Mouse (Mus musculus): Measurements from ENCODE around the gene Eva1a.

Eva1a gene

DNA sequence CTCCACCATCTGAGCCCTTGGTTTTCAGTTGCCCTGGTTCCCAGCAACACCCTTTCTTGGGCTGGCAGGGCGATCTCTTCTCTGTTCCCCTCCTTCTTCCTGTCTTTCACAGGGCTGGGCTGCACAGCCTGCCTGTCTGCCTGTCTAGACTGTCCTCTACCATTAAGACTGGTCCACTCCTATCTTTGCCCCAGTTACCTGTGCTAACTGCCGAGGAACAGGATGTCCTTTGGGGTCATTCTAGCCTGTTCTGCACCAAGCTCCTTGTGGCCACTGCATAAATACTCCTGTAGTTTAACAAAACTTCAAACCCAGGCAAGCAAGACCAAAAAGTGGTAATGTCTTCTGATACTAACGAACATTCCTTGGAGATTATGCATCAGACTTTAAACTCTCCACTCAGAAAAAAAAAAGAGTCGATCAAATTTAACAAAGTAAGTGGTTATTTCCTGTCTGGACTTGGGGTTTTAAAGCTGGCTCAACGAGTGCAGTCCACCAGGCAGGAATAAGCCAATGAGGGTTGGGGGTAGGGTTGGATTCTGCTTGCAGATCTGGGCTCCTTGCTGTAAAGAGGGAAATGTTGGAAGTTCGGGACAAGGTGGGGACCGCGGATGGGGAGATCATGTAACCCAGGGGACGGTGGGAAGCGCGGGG is at the start of gene Eva1a:
TSS of gene Eva1a (plus strand) at position 210 of the 654 bp plus-strand sequence.
- no peak for DNase-seq

DNA sequence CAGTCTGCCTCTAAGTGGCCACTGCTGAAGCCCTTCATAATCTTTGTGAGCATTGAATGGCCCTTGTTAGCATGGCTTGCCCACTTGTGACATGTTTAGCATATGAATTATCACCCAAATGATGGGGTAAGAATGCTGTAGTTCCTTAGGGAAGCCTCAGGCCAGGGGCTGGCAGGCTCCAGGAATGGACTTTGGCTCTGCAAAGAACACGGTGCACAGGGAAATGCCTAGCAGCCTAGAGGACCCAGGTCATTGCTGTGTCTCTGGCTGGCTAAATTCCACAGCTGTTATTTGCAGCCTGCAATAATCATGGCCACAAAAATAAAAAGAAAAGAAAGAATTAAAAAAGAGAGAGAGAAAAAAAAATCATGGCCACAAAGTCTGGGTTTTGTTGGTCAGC is 28.5 kb upstream of the Eva1a start:
- peak; percentile 51 for DNase-seq

DNA sequence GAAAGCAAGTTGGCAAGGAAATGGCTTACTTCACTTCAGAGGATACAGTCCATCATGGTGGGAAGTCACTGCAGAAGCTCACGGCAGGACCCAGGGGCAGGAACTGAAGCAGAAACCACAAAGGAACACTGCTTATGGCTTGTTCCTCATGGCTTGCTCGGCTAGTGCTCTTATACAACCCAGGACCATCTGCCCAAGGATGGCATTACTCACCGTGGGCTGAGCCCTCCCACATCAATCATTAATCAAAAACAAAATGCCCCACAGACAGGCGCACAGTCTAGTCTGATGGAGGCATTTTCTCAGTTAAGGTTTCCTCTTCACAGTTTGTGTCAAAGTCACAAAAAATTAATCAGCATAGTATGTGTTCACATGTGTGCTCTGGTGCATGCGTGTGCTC is 19.8 kb upstream of the Eva1a start:
- DNase-seq, result no peak

DNA sequence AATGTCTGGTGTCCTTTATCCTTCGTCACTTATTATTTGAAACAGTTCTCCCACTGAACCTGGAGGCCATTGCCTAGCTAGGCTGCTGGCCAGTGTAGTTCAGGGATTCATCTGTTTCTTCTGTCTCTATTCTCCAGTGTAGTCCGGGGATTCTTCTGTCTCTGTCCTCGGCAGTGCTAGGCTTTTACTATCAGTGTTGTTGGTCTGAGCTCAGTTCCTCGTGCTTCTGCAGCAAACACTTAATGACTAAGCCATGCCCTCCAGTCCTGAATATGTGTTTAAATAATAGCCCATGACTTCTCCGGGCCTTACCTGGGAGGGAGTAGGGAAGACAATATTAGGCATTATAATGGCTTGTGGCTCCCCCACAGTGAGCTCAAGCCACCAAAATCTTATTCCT is 19.3 kb upstream of the Eva1a start:
- DNase-seq, result no peak

DNA sequence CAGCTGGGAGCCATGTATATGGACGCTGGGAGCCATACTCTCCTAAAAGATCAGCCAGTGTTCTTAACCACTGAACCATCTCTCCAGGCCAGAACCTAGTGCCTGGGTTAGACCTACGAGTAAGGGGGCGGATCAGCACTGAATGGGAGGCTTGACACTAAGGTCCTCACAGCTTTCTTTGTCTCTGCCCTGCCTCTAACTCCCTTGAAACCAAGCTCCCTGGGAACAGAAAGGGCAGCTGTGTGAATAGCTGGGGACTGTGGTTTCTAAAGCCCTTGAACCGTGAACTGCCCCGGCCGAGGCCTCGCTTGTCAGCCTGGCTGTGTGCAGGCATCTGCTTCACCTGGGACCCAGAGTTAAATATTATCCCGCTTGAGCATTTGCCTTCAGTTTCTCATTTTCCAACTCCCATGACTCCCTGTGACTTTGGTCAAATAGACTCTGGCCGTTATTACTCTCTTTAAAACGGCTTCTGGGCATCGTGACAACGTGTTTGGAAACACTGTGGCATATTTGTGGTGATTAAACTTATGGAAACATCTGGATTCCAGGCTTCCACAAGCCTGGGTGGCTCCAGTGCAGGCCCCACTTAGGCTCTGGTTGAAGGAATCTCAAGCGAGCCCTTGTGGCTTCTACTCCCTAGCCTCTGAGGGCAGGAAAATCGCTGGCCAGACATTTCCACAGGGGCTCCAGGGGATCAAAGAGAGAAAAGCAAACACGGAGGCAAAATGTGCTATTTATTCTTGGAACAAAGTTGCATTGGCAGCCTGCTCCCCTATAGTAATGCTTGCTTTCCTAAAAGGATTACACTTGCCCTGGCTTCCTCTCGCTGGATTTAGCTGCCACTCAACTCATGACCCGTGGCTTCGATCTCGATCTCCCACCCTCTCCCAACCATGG is 11.0 kb upstream of the Eva1a start:
- DNase-seq, result peak; percentile 81

DNA sequence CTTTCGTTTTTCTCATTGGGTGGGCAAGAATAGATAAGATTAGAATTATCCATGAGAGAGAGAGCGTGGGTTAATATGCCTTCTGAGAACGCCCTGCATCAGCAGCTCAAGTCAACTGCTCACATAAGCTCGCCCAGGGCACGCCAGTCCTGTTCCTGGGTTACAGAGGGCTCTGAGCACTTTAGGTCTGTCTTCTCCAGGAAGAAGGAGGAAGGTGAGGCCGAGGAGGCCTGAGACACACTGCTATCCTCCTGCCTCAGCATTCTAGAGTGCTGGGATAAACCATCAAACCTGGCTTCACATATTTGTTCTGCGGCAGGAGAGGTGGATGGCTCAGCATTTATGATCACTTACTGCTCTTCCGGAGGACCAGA is 10.3 kb upstream of the Eva1a start:
- no peak for DNase-seq

DNA sequence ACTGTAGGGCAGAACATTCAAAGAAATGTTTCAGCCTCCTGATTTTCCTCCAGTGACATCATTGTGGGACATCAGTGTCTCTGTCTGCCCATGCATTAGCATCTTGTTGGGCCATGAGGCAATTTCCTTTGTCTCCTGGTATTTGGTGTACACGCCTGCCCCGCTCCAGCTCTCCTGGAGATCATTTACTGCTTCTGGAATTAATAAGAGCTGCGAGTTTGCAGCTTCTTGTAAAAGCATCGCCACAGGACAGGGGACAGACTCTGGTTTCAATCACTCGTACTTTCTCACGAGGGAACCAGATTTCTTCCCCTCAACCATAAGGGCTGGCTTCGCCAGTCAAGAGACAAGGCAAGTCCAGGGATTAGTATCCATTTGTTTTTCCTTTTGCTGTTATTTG is 3.6 kb upstream of the Eva1a start:
- DNase-seq, result no peak

DNA sequence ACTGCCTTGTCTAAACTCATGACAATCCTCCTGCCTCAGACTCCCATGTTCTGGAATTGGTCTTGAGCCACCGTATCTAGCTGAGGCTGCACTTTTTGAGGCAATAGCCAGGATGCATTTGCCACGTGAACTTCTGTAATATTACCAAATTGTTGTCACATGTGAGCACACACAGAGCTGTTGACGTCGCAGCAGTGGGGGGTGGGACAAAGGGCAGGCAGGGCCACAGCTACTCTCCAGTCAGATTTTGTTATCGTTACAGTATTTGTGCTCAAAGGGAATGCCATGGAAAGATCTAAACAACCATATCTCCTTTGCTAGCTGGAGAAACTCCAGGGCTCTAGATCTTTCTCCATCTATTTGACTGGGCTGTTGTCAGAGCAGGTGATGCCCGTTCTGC is 1.6 kb upstream of the Eva1a start:
- no peak for DNase-seq

DNA sequence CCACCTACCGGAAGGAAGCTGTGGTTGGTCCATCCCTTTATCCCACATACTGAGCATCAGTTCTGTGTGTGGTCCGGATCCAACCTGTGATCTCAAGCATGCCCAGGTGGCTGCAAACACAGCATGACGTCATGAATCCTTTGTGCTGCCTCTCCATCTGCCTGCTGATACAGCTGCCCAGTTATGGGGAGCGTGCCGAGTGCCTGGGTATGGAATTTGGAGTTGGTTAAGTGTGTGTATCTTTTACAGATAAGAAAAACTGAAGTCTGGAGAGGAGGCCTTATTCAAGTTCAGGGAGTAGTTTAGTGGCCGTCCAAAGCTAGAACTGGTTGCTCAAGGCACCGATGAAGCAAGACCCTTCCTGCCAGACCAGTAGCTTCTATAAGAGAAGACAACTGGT is 875 bp upstream of the Eva1a start:
- no peak for DNase-seq

DNA sequence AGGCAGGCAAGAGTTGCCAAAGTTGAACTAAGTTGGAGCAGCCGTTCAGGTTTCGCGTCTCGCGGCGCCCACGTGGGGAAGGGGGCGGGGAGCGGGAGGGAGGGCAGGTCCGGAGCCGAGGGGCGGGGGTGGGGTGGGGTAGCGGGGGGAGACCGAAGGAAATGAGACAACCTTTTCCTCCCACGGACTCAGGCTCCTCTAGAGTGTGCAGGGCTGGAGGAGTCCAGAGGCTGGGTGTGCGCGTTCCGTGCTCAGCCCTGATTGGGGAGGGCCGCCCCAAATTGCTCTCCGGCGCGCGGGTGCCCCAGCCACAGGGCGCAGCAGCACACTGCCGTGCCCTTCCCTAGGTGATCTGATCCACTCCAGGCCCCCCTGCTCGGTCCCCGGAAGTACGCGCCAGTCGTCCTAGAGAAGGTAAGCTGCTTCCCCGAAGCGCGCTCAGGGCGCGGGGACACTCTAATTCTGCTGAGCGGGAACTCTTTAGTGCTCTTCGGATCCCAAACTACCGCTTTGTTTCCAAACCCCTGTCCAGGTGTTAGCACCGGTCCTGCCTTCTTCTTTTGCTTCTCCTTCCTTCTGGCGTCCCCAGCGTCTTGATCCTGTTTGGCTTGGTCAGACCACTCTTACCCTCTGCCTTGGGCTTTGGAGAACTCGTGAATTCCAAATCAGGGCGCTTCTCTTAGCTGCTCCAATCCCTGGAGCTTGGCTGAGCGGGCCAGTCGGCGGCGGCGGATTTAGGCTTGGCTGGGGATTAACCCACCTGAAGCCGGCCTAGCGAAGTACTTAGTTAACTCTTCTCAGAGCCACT is 849 bp downstream of the Eva1a start:
- DNase-seq, result peak; percentile 82

DNA sequence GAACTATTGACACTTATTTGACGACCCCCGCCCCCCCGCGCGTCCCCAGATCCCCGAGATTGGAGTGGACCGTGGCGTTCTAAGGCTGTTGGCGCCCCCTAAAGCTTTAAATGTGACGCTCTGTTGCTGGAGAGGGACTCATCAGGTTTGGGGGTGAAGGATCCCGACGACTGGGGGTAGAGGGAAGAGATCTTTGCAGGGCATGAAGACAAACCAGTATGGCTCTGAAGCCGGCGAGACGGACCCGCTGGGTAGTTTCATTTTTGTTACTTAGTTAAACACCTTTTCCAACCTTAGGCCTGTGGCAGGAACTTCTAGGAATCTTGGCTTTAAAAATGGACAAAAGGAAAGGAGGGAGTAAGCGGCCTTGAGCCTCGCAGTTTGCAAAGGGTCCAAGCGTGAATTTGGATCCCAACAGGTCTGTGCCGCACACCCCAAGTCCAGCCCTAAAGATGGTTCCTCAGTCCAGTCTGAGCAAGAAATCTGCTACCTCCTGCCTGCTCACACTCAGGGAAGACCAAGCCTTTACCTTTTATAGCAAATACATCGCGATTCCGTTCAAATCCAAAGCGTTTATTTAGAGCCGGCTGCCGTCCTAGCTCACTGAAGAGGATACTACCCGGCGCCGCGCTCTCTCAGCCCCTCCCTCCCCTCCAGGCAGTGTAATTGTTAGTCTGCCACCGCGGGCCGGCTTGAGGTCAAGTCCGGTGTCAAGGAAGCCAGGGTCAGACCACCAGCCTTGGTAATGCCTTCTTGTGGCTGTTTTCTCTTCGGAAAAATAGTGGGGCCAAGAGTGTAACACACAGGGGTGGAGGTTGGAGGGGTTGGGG is 1.7 kb downstream of the Eva1a start:
- DNase-seq, result peak; percentile 78

DNA sequence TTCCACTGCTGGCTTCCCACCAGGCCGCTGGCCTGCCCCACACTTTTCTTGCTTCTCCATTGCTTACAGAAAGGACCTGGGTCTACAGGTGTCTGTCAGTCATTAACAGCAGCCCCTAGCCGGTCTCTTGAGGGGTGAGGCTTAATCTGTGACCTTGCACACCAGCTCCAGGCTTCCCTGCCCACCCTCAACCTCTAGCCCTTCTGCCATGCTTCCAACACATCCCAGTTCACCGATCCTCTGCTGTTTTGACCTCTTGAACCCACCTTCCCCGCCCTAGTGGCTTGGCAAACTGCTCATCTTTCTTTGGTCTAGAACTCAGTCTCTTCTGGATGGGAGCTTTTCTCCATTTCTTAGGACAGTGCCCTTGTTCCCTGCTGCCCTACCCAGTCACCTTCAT is 2.8 kb downstream of the Eva1a start:
- peak; percentile 52 for DNase-seq

DNA sequence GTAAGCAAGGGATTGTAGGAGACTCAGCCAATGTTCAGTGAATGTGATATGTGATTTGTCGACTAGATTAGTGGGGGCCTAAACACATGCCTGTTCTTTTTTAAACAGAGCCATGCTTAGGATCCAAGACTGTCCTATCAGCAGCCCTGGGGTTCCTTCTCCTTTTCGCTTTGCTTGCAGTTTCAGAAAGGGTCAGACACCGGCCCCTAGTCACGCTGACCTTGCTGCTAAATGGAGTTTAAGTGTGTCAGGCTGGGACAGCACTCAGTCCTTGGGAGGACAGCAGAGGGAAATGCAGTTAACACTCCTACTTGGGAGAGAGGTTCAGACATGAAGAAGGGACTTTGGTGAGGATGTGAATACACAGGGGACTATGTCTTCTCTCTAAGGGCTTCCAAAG is 3.7 kb downstream of the Eva1a start:
- DNase-seq, result no peak

DNA sequence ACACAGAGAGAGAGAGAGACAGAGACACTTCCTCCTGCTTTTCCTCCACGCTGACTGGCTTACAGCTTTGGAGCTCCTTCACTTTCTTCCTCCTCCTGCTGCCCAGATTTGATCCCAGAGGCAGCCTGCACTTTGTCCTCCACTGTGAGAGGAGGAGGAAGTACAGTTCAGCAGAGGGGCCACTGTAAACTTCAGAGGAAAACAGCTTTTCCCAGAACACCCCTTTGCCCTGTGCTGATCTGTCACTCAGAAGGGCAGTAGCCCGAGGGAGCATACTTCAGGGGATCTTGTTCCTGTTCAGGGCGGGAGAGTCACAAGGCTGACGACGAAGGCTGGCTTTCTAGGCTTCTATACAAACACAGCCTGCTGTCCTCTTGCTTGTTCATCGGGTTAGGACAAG is 7.1 kb downstream of the Eva1a start:
- DNase-seq, result peak; percentile 64

DNA sequence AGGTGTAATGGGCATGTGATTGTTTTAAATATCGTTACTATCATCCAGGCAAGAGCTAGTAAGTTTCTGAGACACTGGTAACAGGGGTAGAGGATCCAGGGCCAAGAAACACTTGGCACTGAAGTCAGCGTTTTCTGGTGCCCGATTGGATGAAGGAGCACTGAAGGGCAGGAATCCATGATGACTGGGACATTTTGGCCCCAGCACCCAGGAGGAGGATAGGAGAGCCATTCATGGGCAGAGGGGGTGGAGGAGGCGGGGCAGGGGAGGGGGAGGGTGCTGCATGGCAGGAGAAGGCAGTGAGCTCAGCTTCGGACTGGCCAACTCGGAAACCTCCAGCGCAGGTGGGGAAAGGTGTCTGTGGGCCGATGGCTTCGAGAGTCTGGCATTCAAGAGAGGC is 9.4 kb downstream of the Eva1a start:
- peak; percentile 50 for DNase-seq

DNA sequence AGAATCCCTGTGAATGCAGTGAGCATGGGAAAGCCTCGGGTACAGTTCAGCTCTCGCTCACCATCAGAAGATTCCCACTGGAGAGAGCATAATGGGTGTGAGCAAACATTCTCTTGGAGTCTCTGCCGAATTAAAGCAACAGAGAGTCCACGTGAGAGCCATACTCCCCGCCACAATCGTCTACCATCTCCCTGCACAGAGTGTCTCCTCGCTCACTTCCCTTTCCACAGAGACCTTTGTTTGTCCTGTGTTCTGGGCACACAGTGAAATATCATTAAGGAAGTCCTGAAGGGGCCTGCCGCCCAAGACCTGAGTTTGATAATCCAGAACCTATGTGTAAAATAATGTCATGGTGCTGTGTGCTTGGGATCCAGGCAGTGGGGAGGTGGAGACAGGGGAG is 10.7 kb downstream of the Eva1a start:
- no peak for DNase-seq

DNA sequence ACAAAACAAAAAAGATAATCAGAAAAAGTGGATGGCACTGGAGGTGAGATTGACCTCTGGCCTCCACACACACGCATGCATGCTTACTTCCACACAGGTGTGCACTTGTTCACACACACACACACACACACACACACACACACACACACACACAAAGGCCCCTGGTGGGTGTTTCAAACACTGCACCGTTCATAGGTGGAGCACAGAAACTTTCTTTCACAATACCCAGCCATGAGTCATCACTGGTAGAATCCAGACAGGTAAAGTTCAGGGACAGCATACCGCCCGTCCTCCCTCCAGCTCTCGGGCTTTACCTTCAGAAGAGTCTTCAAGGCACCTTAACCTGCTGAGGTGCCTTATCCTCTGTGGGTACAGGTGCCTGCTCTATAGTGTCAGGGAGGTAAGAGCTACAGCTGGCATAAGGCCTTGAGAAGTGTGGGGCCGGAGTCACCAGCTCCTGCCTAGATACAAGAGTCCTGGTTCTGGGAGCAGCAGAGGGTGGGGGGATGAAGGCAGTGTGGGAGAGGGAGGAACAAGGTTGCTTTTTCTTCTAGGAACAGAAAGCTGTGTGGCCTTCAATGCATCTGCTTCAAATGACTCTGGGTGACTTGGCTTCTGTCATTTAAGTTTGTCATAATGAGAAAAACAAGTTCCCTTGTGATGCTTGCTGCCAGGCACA is 11.3 kb downstream of the Eva1a start:
- DNase-seq, result no peak

DNA sequence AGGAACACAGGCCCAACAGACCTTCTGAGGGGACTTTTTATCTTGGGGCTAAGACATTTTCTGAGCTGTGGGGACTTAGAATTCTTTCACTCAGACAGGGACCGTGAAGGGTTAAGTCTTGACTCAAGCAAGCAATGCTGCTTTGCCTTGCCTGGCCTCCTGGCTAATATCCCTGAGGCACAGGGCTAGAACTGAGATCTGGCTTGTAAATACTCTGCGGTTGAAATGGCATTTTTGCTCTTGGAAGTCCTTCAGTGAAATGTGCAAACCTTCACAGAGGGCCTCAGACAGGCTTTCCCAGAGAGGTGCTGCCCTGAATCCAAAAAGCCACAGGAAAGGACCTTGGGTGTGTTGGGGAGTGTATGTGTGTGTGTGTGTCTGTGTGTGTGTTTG is 11.9 kb downstream of the Eva1a start:
- DNase-seq, result no peak

DNA sequence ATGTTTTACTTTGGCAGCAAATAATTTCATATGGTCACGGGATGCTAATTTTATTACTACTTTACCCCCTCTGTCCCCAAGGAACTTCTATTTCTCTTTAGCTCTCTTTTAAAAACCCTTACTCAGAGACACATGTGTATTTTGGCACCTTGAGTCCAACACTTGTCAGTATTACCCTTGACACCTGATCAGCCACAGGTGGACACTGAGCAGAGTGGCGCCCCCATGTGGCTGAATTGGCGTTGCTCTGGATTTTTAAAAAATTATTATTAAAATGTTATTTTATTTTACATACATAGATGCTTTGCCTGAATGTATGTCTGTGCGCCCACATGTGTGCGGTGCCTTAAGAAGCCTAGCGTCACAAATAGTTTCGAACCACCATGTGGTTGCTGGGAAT is 14.0 kb downstream of the Eva1a start:
- no peak for DNase-seq

DNA sequence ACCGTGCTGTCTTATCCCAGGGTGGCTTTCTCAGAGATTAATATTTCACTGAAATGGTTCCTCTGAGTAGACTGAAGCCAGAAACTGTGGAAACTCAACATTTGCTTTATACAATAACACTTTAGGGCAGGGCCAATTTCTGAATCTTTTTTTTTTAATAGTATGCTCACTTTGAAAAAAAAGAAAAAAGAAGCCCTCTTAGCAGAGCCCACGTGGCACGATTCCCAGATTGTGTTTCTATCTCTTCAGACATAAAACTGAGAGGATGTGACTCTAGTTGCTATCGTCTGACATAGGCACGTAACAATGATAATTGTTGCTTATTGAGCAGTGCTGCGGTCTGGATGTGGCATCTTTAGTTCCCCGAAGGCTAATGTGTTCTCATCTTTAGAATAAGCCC is 19.1 kb downstream of the Eva1a start:
- no peak for DNase-seq

DNA sequence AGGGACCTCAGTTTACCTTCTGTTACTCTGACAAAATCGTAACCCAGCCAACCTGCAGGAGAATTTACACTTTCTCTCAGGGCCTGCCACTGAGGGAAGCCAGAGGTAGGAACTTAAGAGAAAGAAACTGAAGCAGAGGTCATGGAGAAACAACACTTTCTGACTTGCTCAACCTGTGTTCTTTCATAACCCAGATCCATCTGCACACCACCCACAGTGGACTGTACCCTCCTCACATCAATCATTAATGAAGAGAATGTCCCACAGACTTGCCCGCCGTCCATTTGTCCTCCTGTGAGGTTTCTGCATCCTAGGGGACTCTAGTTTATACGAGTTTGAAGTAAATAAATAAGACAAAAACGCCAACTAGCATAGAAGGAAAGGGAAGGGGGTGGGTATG is 24.4 kb downstream of the Eva1a start:
- DNase-seq, result no peak

DNA sequence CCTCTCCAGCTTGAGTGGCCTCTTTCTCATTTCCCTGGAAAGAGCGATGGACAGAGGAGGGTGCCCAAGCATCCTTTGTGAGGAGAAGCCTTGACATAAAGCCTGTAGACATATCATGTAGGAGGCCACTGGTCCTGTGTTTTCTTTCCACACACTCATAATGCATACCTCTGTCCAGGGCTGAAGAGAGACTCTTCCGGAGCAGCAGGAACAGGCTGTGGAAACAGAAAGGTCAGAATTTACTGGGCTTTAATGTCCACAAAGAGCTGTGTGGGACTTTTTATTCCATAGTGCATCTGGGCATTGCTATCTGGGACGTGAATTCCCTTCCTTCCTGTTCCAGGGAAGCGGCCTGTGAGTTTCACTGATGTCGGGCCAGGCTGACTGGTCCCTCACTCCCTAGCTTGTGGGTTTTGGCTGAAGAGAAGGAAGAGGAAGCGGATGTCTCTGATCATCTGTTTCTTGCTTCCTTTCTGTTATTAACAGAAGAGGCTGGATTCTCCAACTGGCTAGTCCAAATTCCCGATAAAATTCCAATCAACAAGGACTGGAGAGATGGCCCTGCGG is 25.8 kb downstream of the Eva1a start:
- peak; percentile 62 for DNase-seq

Measured in kidney, postnatal 10 days (tissue).